Mouse (Mus musculus) lung, adult 2 months (tissue): ENCODE measurements at regions not wholly inside any gene's neighbourhood (a gene's known extent, or its start where the extent isn't known, plus 50 kb on each side); places are given as distances from the start of the nearest gene placed in this dataset.

Experiments used
- CTCF ChIP-seq: fragments of 200-500 bp; IDR thresholded peaks from 2 replicates; pipeline ENCODE4 v1.5.1; 2011; ENCODE audit warnings: mild to moderate bottlenecking, low read length, control low read depth; ENCODE audit not compliant: insufficient read depth
- POLR2A ChIP-seq: fragments of 200-500 bp; IDR thresholded peaks from 2 replicates; pipeline ENCODE4 v1.6.1; 2011; ENCODE audit warnings: low read depth, mild to moderate bottlenecking, control low read depth, low read length, borderline replicate concordance; ENCODE audit errors: extremely low read depth

GRCm38 (mm10) chr17:88305165-88305564 is 135.3 kb upstream of the Foxn2 start:
- TF ChIP-seq POLR2A (no peak), CTCF (no peak)
